Mouse (Mus musculus): ENCODE measurements at regions not wholly inside any gene's neighbourhood (a gene's known extent, or its start where the extent isn't known, plus 50 kb on each side); places are given as distances from the start of the nearest gene placed in this dataset.
A peak's percentile ranks its signal among the peaks of the same experiment; 100 is the strongest.
"Not testable (repeated sequence)": the region's sequence is repeated elsewhere in the genome, so short reads cannot be mapped to it uniquely, and the experiment has no call there.

DNA sequence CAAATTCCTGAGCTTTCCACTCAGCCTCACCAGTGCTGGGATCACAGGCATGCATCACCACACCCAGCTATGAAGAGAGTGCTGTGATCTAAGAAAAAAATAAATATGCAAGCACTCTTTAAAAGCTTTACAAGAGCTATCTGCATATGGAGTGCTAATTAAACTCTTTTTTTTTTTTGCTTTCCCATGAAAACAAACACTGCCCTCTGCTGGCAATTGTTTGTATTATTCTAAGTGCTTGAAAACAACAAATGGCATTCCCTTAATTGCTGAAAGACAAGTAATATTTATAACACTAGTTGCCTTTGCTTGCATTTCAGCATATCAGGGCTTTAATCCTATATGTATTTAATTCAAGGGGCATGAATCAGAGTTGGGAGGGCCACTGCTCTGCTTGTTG is 91.8 kb downstream of the 5730507C01Rik start:
- peak; percentile 4 for DNase-seq (ENCODE audit: low spot score)

DNA sequence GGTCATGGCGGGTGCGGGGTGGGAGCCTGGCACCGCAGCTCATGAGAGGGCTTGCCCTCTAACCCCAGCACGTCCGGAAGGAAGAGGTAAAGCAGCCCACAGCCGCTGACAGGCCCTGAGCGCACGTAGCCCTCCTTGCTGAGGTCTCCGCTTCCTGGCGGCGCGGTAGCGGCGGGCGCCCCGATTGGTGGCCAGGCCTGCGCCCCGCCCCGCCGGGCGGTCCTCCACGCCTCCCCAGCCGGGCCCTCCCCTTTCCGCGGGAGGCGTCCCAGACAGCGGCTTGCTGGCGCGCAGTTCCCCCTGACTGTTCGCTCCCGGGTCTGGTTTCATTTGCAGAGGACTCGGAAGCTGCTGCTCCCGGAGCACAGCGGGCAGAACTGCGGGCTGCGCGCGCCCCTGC is 95.5 kb downstream of the 5730507C01Rik start:
- no peak for DNase-seq (ENCODE audit: low spot score)

DNA sequence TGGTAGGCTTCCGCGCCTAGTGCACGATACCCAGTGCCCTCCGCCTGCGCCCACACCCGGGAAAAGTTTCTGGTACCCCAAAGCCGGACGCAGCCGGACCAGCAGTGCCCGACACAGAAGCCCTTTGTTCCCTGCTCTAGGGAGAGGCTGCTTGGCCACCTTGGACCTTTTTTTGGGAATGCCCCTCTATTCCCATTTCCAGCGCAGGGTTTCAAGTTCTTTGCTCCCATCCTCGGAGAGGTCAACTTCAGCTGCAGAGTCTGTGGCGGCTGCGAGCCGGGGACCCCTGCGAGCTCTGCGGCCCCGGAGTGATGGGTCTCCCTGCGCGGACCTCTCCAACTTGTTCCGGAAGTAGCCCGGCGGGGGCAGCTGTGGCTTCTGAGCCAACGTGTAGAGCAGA is 96.3 kb downstream of the 5730507C01Rik start:
- not testable (repeated sequence) for DNase-seq (ENCODE audit: low spot score)

Data from layer of hippocampus, adult 9-10 months (tissue).